Mouse (Mus musculus): ENCODE measurements around the gene Atf6b. TPM values are rescaled to one million over a fixed set of nuclear protein-coding genes. Genes with fewer than 3 reads are reported as not detected.

Gene Atf6b
- total RNA-seq (2017): 17.4 to 26.0 TPM (median 23.4 TPM) in 3 replicates

- ATAC-seq (replicated peaks; ENCODE audit: insufficient number of reproducible peaks, low FRiP score, low TSS enrichment, poor library complexity, severe bottlenecking): peak; percentile 92
These were observed at the start of gene Atf6b for GRCm38 (mm10) chr17:34646906-34647787. Gene Atf6b (plus strand): TSS chr17:34647146.

- no peak for ATAC-seq (replicated peaks; ENCODE audit: insufficient number of reproducible peaks, low FRiP score, low TSS enrichment, poor library complexity, severe bottlenecking)
These were observed 49.3 kb upstream of the Atf6b start, which contains the start of gene Ager for GRCm38 (mm10) chr17:34597566-34598095. Gene Ager (plus strand): TSS chr17:34597862.

GRCm38 (mm10) chr17:34599891-34600290 is 47.1 kb upstream of the Atf6b start:
- ATAC-seq (replicated peaks; ENCODE audit: insufficient number of reproducible peaks, low FRiP score, low TSS enrichment, poor library complexity, severe bottlenecking): no peak

- ATAC-seq (replicated peaks; ENCODE audit: insufficient number of reproducible peaks, low FRiP score, low TSS enrichment, poor library complexity, severe bottlenecking): no peak
These were observed 45.1 kb upstream of the Atf6b start for GRCm38 (mm10) chr17:34601796-34602195.

GRCm38 (mm10) chr17:34603375-34604060 is 43.4 kb upstream of the Atf6b start, which contains the start of gene Rnf5:
Gene Rnf5 (minus strand): TSS chr17:34603690.
- peak; percentile 74 for ATAC-seq (replicated peaks; ENCODE audit: insufficient number of reproducible peaks, low FRiP score, low TSS enrichment, poor library complexity, severe bottlenecking)

- ATAC-seq (replicated peaks; ENCODE audit: insufficient number of reproducible peaks, low FRiP score, low TSS enrichment, poor library complexity, severe bottlenecking): peak; percentile 77
These were observed 42.9 kb upstream of the Atf6b start, which contains the start of gene Agpat1 for GRCm38 (mm10) chr17:34604061-34604508. Gene Agpat1 (plus strand): TSS chr17:34604262.

GRCm38 (mm10) chr17:34604511-34605237 is 42.3 kb upstream of the Atf6b start:
- ATAC-seq (replicated peaks; ENCODE audit: insufficient number of reproducible peaks, low FRiP score, low TSS enrichment, poor library complexity, severe bottlenecking): peak; percentile 1; the same call in 1 of the 2 replicates

- peak; percentile 40 for ATAC-seq (replicated peaks; ENCODE audit: insufficient number of reproducible peaks, low FRiP score, low TSS enrichment, poor library complexity, severe bottlenecking)
These were observed 41.3 kb upstream of the Atf6b start for GRCm38 (mm10) chr17:34605609-34606008.

- ATAC-seq (replicated peaks; ENCODE audit: insufficient number of reproducible peaks, low FRiP score, low TSS enrichment, poor library complexity, severe bottlenecking): no peak
These were observed 40.5 kb upstream of the Atf6b start for GRCm38 (mm10) chr17:34606186-34607039.

- ATAC-seq (replicated peaks; ENCODE audit: insufficient number of reproducible peaks, low FRiP score, low TSS enrichment, poor library complexity, severe bottlenecking): no peak
These were observed 38.9 kb upstream of the Atf6b start for GRCm38 (mm10) chr17:34607997-34608396.

- no peak for ATAC-seq (replicated peaks; ENCODE audit: insufficient number of reproducible peaks, low FRiP score, low TSS enrichment, poor library complexity, severe bottlenecking)
These were observed 35.9 kb upstream of the Atf6b start for GRCm38 (mm10) chr17:34611050-34611449.

- no peak for ATAC-seq (replicated peaks; ENCODE audit: insufficient number of reproducible peaks, low FRiP score, low TSS enrichment, poor library complexity, severe bottlenecking)
These were observed 33.8 kb upstream of the Atf6b start for GRCm38 (mm10) chr17:34613054-34613645.

- no peak for ATAC-seq (replicated peaks; ENCODE audit: insufficient number of reproducible peaks, low FRiP score, low TSS enrichment, poor library complexity, severe bottlenecking)
These were observed 33.1 kb upstream of the Atf6b start for GRCm38 (mm10) chr17:34613830-34614229.

GRCm38 (mm10) chr17:34615871-34616270 is 31.1 kb upstream of the Atf6b start, which contains the start of gene Egfl8:
Gene Egfl8 (minus strand): TSS chr17:34615971.
- ATAC-seq (replicated peaks; ENCODE audit: insufficient number of reproducible peaks, low FRiP score, low TSS enrichment, poor library complexity, severe bottlenecking): no peak

- ATAC-seq (replicated peaks; ENCODE audit: insufficient number of reproducible peaks, low FRiP score, low TSS enrichment, poor library complexity, severe bottlenecking): peak; percentile 77
These were observed 27.9 kb upstream of the Atf6b start for GRCm38 (mm10) chr17:34618999-34619398.

GRCm38 (mm10) chr17:34621006-34621405 is 25.9 kb upstream of the Atf6b start:
- no peak for ATAC-seq (replicated peaks; ENCODE audit: insufficient number of reproducible peaks, low FRiP score, low TSS enrichment, poor library complexity, severe bottlenecking)

GRCm38 (mm10) chr17:34623161-34623560 is 23.8 kb upstream of the Atf6b start:
- no peak for ATAC-seq (replicated peaks; ENCODE audit: insufficient number of reproducible peaks, low FRiP score, low TSS enrichment, poor library complexity, severe bottlenecking)
